In genomic region chr13:44362293-44363005, GRCm38 (mm10) we compare ENCODE assay signal across 10 mouse cellular contexts.
A peak's percentile ranks its signal among the peaks of the same experiment; 100 is the strongest.
DNase-seq lines count a peak whose midpoint lies in the region; ATAC-seq and TF ChIP-seq lines count a peak whose summit lies in the region.
"Had no signal": no experiment of that assay in that cellular context is flagged by ENCODE, and none has a peak within 500 bp of the region (broad histone marks: within the 10 kb centered on the region; RNA-seq: fewer than 3 reads in every experiment).

No protein-coding gene starts in this region.

- H3K4me2 ChIP-seq in kidney, embryonic 16.5 days (replicated peaks; ENCODE audit: low read depth, low read length) = no peak overlapping the region
- H3K4me2 ChIP-seq: embryonic facial prominence, embryonic 15.5 days had no signal

- H3K9me3 ChIP-seq in E14TG2a.4 (ENCODE audit: low read length) = 0 out of 2 replicates have a peak, but pooled peaks cover 3% of the 10 kb centered on the region
- H3K9me3 ChIP-seq in kidney, embryonic 16.5 days (ENCODE audit: low read length) = no peaks in the 10 kb centered on the region
- H3K9me3 ChIP-seq: embryonic facial prominence, embryonic 15.5 days had no signal

- peak; percentile 35; the same call in 1 of the 2 replicates for ATAC-seq in kidney, embryonic 16.5 days (ENCODE audit: low FRiP score, low TSS enrichment)
- no peak for ATAC-seq in inflammation-experienced regulatory T-cells, adult 6 months

- H3K36me3 ChIP-seq in E14TG2a.4 (ENCODE audit: insufficient read depth, low read length) = no peaks in the 10 kb centered on the region
- H3K36me3 ChIP-seq in kidney, embryonic 16.5 days (ENCODE audit: insufficient read depth, low read length) = no peaks in the 10 kb centered on the region
- H3K36me3 ChIP-seq: embryonic facial prominence, embryonic 15.5 days had no signal

- H3K4me1 ChIP-seq in E14TG2a.4 (replicated peaks; ENCODE audit: low read depth, low read length) = peaks cover 51% of the 10 kb centered on the region
- H3K4me1 ChIP-seq in kidney, embryonic 16.5 days (ENCODE audit: insufficient read depth, low read length) = peaks cover 35% of the 10 kb centered on the region
- H3K4me1 ChIP-seq: embryonic facial prominence, embryonic 15.5 days had no signal

- peak; percentile 36 to 55 for DNase-seq in heart, adult 9 months (ENCODE audit: low spot score in 2 of 2)
- no peak for DNase-seq in heart, postnatal 25 days (ENCODE audit: low spot score)
- DNase-seq in ZHBTc4 (ENCODE audit: low read depth, low spot score) = peak; percentile 26
- no peak for DNase-seq in right cerebral cortex, postnatal 36 days (ENCODE audit: low spot score in 2 of 2)
- no peak for DNase-seq in layer of hippocampus, postnatal 36 days
- DNase-seq: cerebellum, adult 18-20 months had no signal

- no peak for TF ChIP-seq CTCF in E14TG2a.4 (conservative IDR thresholded peaks at IDR 0.05; ENCODE audit: low read length)

- H3K9ac ChIP-seq in kidney, embryonic 16.5 days (replicated peaks; ENCODE audit: low read length) = no peak overlapping the region
- H3K9ac ChIP-seq: embryonic facial prominence, embryonic 15.5 days had no signal

- WGBS in kidney, embryonic 16.5 days = 27% methylated on average over 15 of the region's 15 CpGs

- H3K4me3 ChIP-seq in E14TG2a.4 (replicated peaks; ENCODE audit: low read length) = peak overlapping the region; percentile 20; the same call in 1 of the 2 replicates
- no peak overlapping the region for H3K4me3 ChIP-seq in kidney, embryonic 16.5 days (ENCODE audit: low read length)
- H3K4me3 ChIP-seq: embryonic facial prominence, embryonic 15.5 days had no signal

- H3K27ac ChIP-seq in kidney, embryonic 16.5 days (ENCODE audit: low read length) = peak overlapping the region; percentile 63
- H3K27ac ChIP-seq: embryonic facial prominence, embryonic 15.5 days had no signal

- intact Hi-C loops in heart, postnatal 25 days (cut with DNase I) = no loop called here

- no peaks in the 10 kb centered on the region for H3K27me3 ChIP-seq in E14TG2a.4 (ENCODE audit: insufficient read depth, low read length)
- H3K27me3 ChIP-seq in kidney, embryonic 16.5 days (ENCODE audit: insufficient read depth, low read length) = no peaks in the 10 kb centered on the region
- H3K27me3 ChIP-seq: embryonic facial prominence, embryonic 15.5 days had no signal

Comparison
In these comparisons a context has a peak if more than half of its experiments do, and no peak if none do; other contexts are left out.
1. DNase-seq: peak in heart, adult 9 months (2 of 2) and ZHBTc4 (single experiment); none in heart, postnatal 25 days (single experiment), right cerebral cortex, postnatal 36 days (0 of 2) and layer of hippocampus, postnatal 36 days (0 of 2).